Comparison of ENCODE assay signal across 13 mouse cellular contexts in the genomic region with DNA sequence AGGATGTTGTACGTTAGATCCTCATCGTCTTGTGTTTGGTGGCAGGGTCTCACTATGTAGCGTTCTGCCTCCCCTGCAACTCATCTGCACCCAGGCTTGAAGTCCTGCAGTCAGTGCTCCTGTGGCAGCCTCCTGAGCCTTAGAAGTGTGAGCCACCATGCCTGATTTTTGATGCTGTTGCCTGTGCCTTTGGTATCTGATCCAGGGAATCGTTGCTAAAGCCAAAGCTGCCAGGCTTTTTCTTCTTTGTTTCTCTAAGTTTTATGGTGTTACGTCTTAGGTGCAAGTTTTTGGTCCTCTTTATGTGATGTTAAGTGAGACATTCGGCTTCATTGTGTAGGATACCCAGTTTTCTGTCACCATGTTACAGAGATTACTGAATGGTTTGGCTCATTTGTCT. TPM values are rescaled to one million over a fixed set of nuclear protein-coding genes. Genes with fewer than 3 reads are reported as not detected.
A peak's percentile ranks its signal among the peaks of the same experiment; 100 is the strongest.
DNase-seq lines count a peak whose midpoint lies in the region; ATAC-seq and TF ChIP-seq lines count a peak whose summit lies in the region.
"Had no signal": no experiment of that assay in that cellular context is flagged by ENCODE, and none has a peak within 500 bp of the region (broad histone marks: within the 10 kb centered on the region; RNA-seq: fewer than 3 reads in every experiment).

No protein-coding gene starts in this region.

- no peaks in the 10 kb centered on the region for H3K9me3 ChIP-seq in heart, embryonic 12.5 days (replicated peaks)
- H3K9me3 ChIP-seq in liver, embryonic 11.5 days (ENCODE audit: control insufficient read depth, low read length): no peaks in the 10 kb centered on the region
- H3K9me3 ChIP-seq in CH12.LX (replicated peaks; ENCODE audit: low read length): no peaks in the 10 kb centered on the region
- H3K9me3 ChIP-seq: intestine, embryonic 15.5 days had no signal

- no peak overlapping the region for H3K9ac ChIP-seq in heart, embryonic 12.5 days
- H3K9ac ChIP-seq in liver, embryonic 11.5 days (ENCODE audit: low read depth, low read length): no peak overlapping the region
- peak overlapping the region; percentile 40 for H3K9ac ChIP-seq in CH12.LX (ENCODE audit: insufficient read depth, low read depth)
- H3K9ac ChIP-seq: intestine, embryonic 15.5 days had no signal

- no peak for DNase-seq in heart, adult 18-20 months
- DNase-seq in liver, embryonic 11.5 days (ENCODE audit: low spot score): no peak
- DNase-seq in liver: no peak
- DNase-seq in CH12.LX (ENCODE audit: extremely low read depth): no peak
- peak; percentile 41 for DNase-seq in induced T-regulatory cell, adult 2 months (ENCODE audit: low read depth)
- no peak for DNase-seq in c-Kit-positive CD71-positive TER-119-positive erythroid progenitor cells, embryonic 14.5 days (ENCODE audit: low spot score)
- DNase-seq in ovary, postnatal 10 days (ENCODE audit: low spot score): no peak
- DNase-seq: cerebellum, postnatal 25 days; gastrocnemius, postnatal 36 days; lung, adult 2 months; right cerebral cortex, postnatal 14 days had no signal

- H3K4me1 ChIP-seq in heart, embryonic 12.5 days (replicated peaks): peaks cover 26% of the 10 kb centered on the region
- H3K4me1 ChIP-seq in liver, embryonic 11.5 days (replicated peaks; ENCODE audit: control insufficient read depth, insufficient read depth, low read length): peaks cover 22% of the 10 kb centered on the region
- H3K4me1 ChIP-seq in CH12.LX (ENCODE audit: control insufficient read depth in 1 of 2, insufficient read depth in 2 of 2): peaks cover 6 to 38% of the 10 kb centered on the region in 2 experiments

- in situ Hi-C loops in CH12.LX (cut with MboI; ENCODE audit: low pct_ligation_motif_present, low pct_unique_long_range_greater_than_20kb, low sequenced_read_pairs): no loop called here

- no peak for TF ChIP-seq EP300 in CH12.LX (IDR thresholded peaks at IDR 0.05; ENCODE audit: low read length)

- peak overlapping the region; percentile 13; the same call in 1 of the 2 replicates for H3K4me3 ChIP-seq in heart, embryonic 12.5 days
- H3K4me3 ChIP-seq in liver, embryonic 11.5 days (ENCODE audit: low read depth, low read length): 0 out of 2 replicates have a peak overlapping the region, but pooled peaks have one; percentile 12
- H3K4me3 ChIP-seq in CH12.LX (replicated peaks in 1 of 3; ENCODE audit: low read depth in 2 of 3, low read length in 2 of 3, poor library complexity in 1 of 3): peak overlapping the region; percentile 1 to 61 (median 46)
- H3K4me3 ChIP-seq: intestine, embryonic 15.5 days had no signal

- H3K36me3 ChIP-seq in heart, embryonic 12.5 days: peaks cover 7% of the 10 kb centered on the region; the same call in 1 of the 2 replicates
- peaks cover 3% of the 10 kb centered on the region for H3K36me3 ChIP-seq in liver, embryonic 11.5 days (ENCODE audit: control insufficient read depth, insufficient read depth, low read length)
- peaks cover 0 to 24% of the 10 kb centered on the region in 2 experiments for H3K36me3 ChIP-seq in CH12.LX (replicated peaks in 1 of 2; ENCODE audit: control insufficient read depth in 1 of 2, insufficient read depth in 1 of 2, low read length in 1 of 2)
- H3K36me3 ChIP-seq: intestine, embryonic 15.5 days had no signal

- no peak for TF ChIP-seq CTCF in CH12.LX (conservative IDR thresholded peaks at IDR 0.05 in 1 of 2, IDR thresholded peaks at IDR 0.05 in 1 of 2; ENCODE audit: low read depth in 2 of 2, low read length in 2 of 2)

- TF ChIP-seq POLR2A in CH12.LX (IDR thresholded peaks at IDR 0.05; ENCODE audit: low read depth, low read length): no peak

- dilution Hi-C loops in CH12.LX (cut with MboI; ENCODE audit: extremely low pct_ligation_motif_present, extremely low pct_unique_long_range_greater_than_20kb, low sequenced_read_pairs): no loop called here

- no peak overlapping the region for H3K4me2 ChIP-seq in heart, embryonic 12.5 days
- H3K4me2 ChIP-seq in liver, embryonic 11.5 days: peak overlapping the region; percentile 81
- H3K4me2 ChIP-seq in CH12.LX (ENCODE audit: insufficient read depth, low read depth, poor library complexity, severe bottlenecking): peak overlapping the region; percentile 88

- no peak for TF ChIP-seq RAD21 in CH12.LX (IDR thresholded peaks at IDR 0.05; ENCODE audit: low read depth, low read length)

- no peak overlapping the region for H3K27ac ChIP-seq in heart, embryonic 12.5 days (ENCODE audit: poor library complexity, severe bottlenecking)
- no peak overlapping the region for H3K27ac ChIP-seq in liver, embryonic 11.5 days (ENCODE audit: low read depth, low read length)
- 0 out of 2 replicates have a peak overlapping the region, but pooled peaks have one; percentile 30 for H3K27ac ChIP-seq in CH12.LX (ENCODE audit: insufficient read depth, low read depth)
- H3K27ac ChIP-seq: intestine, embryonic 15.5 days had no signal

- H3K27me3 ChIP-seq in heart, embryonic 12.5 days (replicated peaks): no peaks in the 10 kb centered on the region
- H3K27me3 ChIP-seq in liver, embryonic 11.5 days (replicated peaks; ENCODE audit: control insufficient read depth, insufficient read depth, low read length): no peaks in the 10 kb centered on the region
- H3K27me3 ChIP-seq in CH12.LX (replicated peaks): no peaks in the 10 kb centered on the region
- H3K27me3 ChIP-seq: intestine, embryonic 15.5 days had no signal

- WGBS in heart, embryonic 12.5 days: 84% methylated on average over 6 of the region's 6 CpGs
- WGBS in liver, embryonic 11.5 days: 90% methylated on average over 6 of the region's 6 CpGs

- peaks cover 76% of the 10 kb centered on the region for H3K79me2 ChIP-seq in CH12.LX (replicated peaks; ENCODE audit: control insufficient read depth, extremely low read depth, insufficient read depth, poor library complexity, severe bottlenecking)

- ATAC-seq in heart, embryonic 12.5 days (ENCODE audit: insufficient number of reproducible peaks, low FRiP score): no peak
- ATAC-seq in liver, embryonic 11.5 days (replicated peaks; ENCODE audit: low FRiP score): no peak
- ATAC-seq: intestine, embryonic 15.5 days had no signal

TF ChIP-seq in CH12.LX, 34 proteins besides CTCF, POLR2A, EP300 and RAD21:
- TF ChIP-seq JUND (conservative IDR thresholded peaks at IDR 0.05; ENCODE audit: low read depth, low read length): no peak
- no peak for TF ChIP-seq MEF2A (IDR thresholded peaks at IDR 0.05; ENCODE audit: borderline replicate concordance, low read depth, low read length)
- no peak for TF ChIP-seq POLR2AphosphoS2 (IDR thresholded peaks at IDR 0.05; ENCODE audit: low read depth, low read length)
- TF ChIP-seq SIN3A (IDR thresholded peaks at IDR 0.05; ENCODE audit: low read length): peak; percentile 5; the same call in 1 of the 2 replicates
- 0 out of 2 replicates have a peak, but pooled peaks have one; percentile 4 for TF ChIP-seq MAX (IDR thresholded peaks at IDR 0.05; ENCODE audit: low read length)
- no peak for TF ChIP-seq GABPA (IDR thresholded peaks at IDR 0.05; ENCODE audit: insufficient replicate concordance, low read depth, low read length)
- TF ChIP-seq JUN (IDR thresholded peaks at IDR 0.05; ENCODE audit: insufficient read depth, low read depth, low read length): no peak
- TF ChIP-seq NELFE (IDR thresholded peaks at IDR 0.05; ENCODE audit: low read depth, low read length): no peak
- no peak for TF ChIP-seq MAFK (IDR thresholded peaks at IDR 0.05; ENCODE audit: insufficient replicate concordance, low read length)
- TF ChIP-seq NRF1 (IDR thresholded peaks at IDR 0.05; ENCODE audit: low read depth, low read length): no peak
- no peak for TF ChIP-seq MAZ (IDR thresholded peaks at IDR 0.05; ENCODE audit: low read depth, low read length)

RNA-seq across cellular contexts. Expression of gene Kif11, which starts 2.6 kb away (rescaled TPM):
- 53.6 and 57.7 TPM in 2 replicates for polyA plus RNA-seq in heart, embryonic 12.5 days (2016; fragmentation: Nextera tagmentation; extraction: Ambion mirVana)
- total RNA-seq in heart, adult 18-20 months (2021): under 1 TPM; 0.40 to 0.49 TPM
- 77.0 and 85.7 TPM in 2 replicates for polyA plus RNA-seq in liver, embryonic 11.5 days (2014; fragmentation: Nextera tagmentation; extraction: Ambion mirVana)
- total RNA-seq in CH12.LX (2012; rRNA removed) (61.7 and 66.1 TPM in 2 replicates), CH12.LX (2014; rRNA removed) (144 and 158 TPM in 2 replicates)
- 67.8 and 69.6 TPM in 2 replicates for polyA plus RNA-seq in CH12.LX (2012; ENCODE audit: insufficient read length, low read depth)

RNA-seq across cellular contexts. Expression of gene Ide, which starts 41.2 kb away (rescaled TPM):
- polyA plus RNA-seq in heart, embryonic 12.5 days (2016; fragmentation: Nextera tagmentation; extraction: Ambion mirVana): 62.0 and 62.7 TPM in 2 replicates
- total RNA-seq in heart, adult 18-20 months (2021): 10 to 100 TPM; 59.2 to 97.0 TPM
- polyA plus RNA-seq in liver, embryonic 11.5 days (2014; fragmentation: Nextera tagmentation; extraction: Ambion mirVana): 64.2 and 80.4 TPM in 2 replicates
- 56.0 and 62.2 TPM in 2 replicates for total RNA-seq in CH12.LX (2012; rRNA removed)
- total RNA-seq in CH12.LX (2014; rRNA removed): 74.4 and 79.5 TPM in 2 replicates
- polyA plus RNA-seq in CH12.LX (2012; ENCODE audit: insufficient read length, low read depth): 116 and 124 TPM in 2 replicates

RNA-seq across cellular contexts. Expression of gene Hhex, which starts 55.8 kb away (rescaled TPM):
- polyA plus RNA-seq in heart, embryonic 12.5 days (2016; fragmentation: Nextera tagmentation; extraction: Ambion mirVana): 13.4 and 14.0 TPM in 2 replicates
- 1 to 10 TPM; 1.8 to 2.4 TPM for total RNA-seq in heart, adult 18-20 months (2021)
- polyA plus RNA-seq in liver, embryonic 11.5 days (2014; fragmentation: Nextera tagmentation; extraction: Ambion mirVana): 46.6 and 47.6 TPM in 2 replicates
- total RNA-seq in CH12.LX (2012; rRNA removed) (7.3 and 7.6 TPM in 2 replicates), CH12.LX (2014; rRNA removed) (9.1 and 11.0 TPM in 2 replicates)
- polyA plus RNA-seq in CH12.LX (2012; ENCODE audit: insufficient read length, low read depth): 40.2 and 42.0 TPM in 2 replicates
